ENCODE assay signal across 8 mouse cellular contexts in the genomic region with DNA sequence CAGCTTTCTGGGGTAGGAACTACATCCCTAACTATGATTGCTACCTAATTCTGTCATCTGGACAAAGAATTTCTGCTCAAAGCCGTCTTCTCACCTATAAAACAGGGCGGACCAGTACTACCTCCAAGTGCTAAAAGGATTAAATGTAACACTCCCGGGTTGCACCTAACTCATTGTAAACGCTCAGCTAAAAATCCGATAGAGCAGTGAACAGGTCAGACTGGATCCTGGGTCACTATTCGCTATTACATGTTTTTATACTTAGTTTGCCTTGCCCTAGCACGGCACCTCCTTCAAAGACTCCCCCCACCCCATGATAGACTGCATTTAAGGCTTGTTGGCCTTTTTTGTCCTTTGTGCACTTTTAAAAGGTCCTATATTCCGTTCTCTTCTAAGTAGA. TPM values are rescaled to one million over a fixed set of nuclear protein-coding genes. Genes with fewer than 3 reads are reported as not detected.
DNase-seq lines count a peak whose midpoint lies in the region; ATAC-seq and TF ChIP-seq lines count a peak whose summit lies in the region.

No protein-coding gene starts in this region.

- TF ChIP-seq POLR2A in cortical plate, adult 2 months (IDR thresholded peaks at IDR 0.05; ENCODE audit: extremely low read depth, insufficient read depth, low read length) = no peak

- no peaks in the 10 kb centered on the region for H3K27me3 ChIP-seq in kidney, postnatal 0 days (ENCODE audit: insufficient read depth, low read length)
- H3K27me3 ChIP-seq in hindbrain, embryonic 15.5 days = no peaks in the 10 kb centered on the region
- H3K27me3 ChIP-seq in midbrain, embryonic 16.5 days (ENCODE audit: control insufficient read depth, insufficient read depth, low read depth, low read length) = no peaks in the 10 kb centered on the region

- H3K4me1 ChIP-seq in kidney, postnatal 0 days (replicated peaks; ENCODE audit: insufficient read depth, low read length) = 0 out of 2 replicates have a peak, but pooled peaks cover 4% of the 10 kb centered on the region
- H3K4me1 ChIP-seq in cortical plate, adult 2 months (ENCODE audit: control insufficient read depth, insufficient read depth, low read length) = peaks cover 8% of the 10 kb centered on the region
- H3K4me1 ChIP-seq in hindbrain, embryonic 15.5 days (replicated peaks) = peaks cover 36% of the 10 kb centered on the region
- H3K4me1 ChIP-seq in midbrain, embryonic 16.5 days (ENCODE audit: control insufficient read depth, insufficient read depth, low read length) = peaks cover 19% of the 10 kb centered on the region

- peak overlapping the region; percentile 96; the same call in 1 of the 2 replicates for H3K27ac ChIP-seq in kidney, postnatal 0 days
- no peak overlapping the region for H3K27ac ChIP-seq in cortical plate, adult 2 months (ENCODE audit: insufficient read depth, low read length)
- H3K27ac ChIP-seq in hindbrain, embryonic 15.5 days (replicated peaks) = no peak overlapping the region
- H3K27ac ChIP-seq in midbrain, embryonic 16.5 days (ENCODE audit: low read length) = no peak overlapping the region

- H3K4me3 ChIP-seq in kidney, postnatal 0 days (replicated peaks; ENCODE audit: low read depth, low read length) = peak overlapping the region; percentile 90
- H3K4me3 ChIP-seq in cortical plate, adult 2 months (ENCODE audit: insufficient read depth, low read length) = peak overlapping the region; percentile 78
- peak overlapping the region; percentile 97 for H3K4me3 ChIP-seq in hindbrain, embryonic 15.5 days
- H3K4me3 ChIP-seq in midbrain, embryonic 16.5 days (ENCODE audit: low read depth, low read length) = peak overlapping the region; percentile 66

- peak overlapping the region; percentile 66 for H3K4me2 ChIP-seq in kidney, postnatal 0 days (ENCODE audit: low read length)
- peak overlapping the region; percentile 90 for H3K4me2 ChIP-seq in hindbrain, embryonic 15.5 days
- peak overlapping the region; percentile 80 for H3K4me2 ChIP-seq in midbrain, embryonic 16.5 days (ENCODE audit: low read length)

- peak overlapping the region; percentile 97 for H3K9ac ChIP-seq in kidney, postnatal 0 days (ENCODE audit: low read depth, low read length)
- peak overlapping the region; percentile 92 for H3K9ac ChIP-seq in hindbrain, embryonic 15.5 days
- peak overlapping the region; percentile 42 for H3K9ac ChIP-seq in midbrain, embryonic 16.5 days (ENCODE audit: low read depth, low read length)

- H3K9me3 ChIP-seq in kidney, postnatal 0 days (replicated peaks; ENCODE audit: low read length) = no peaks in the 10 kb centered on the region
- H3K9me3 ChIP-seq in hindbrain, embryonic 15.5 days = no peaks in the 10 kb centered on the region
- H3K9me3 ChIP-seq in midbrain, embryonic 16.5 days (replicated peaks; ENCODE audit: control insufficient read depth, low read length, poor library complexity, severe bottlenecking) = no peaks in the 10 kb centered on the region

- TF ChIP-seq CTCF in kidney, postnatal 0 days (IDR thresholded peaks at IDR 0.05; ENCODE audit: low read depth) = no peak
- TF ChIP-seq CTCF in cortical plate, adult 2 months (IDR thresholded peaks at IDR 0.05; ENCODE audit: extremely low read depth, insufficient read depth, low read length) = no peak

- 2% methylated on average over 8 of the region's 8 CpGs for WGBS in kidney, postnatal 0 days
- WGBS in hindbrain, embryonic 15.5 days = 8% methylated on average over 8 of the region's 8 CpGs
- 6% methylated on average over 8 of the region's 8 CpGs for WGBS in midbrain, embryonic 16.5 days

- ATAC-seq in kidney, postnatal 0 days (replicated peaks; ENCODE audit: low FRiP score, low read depth) = no peak
- ATAC-seq in hindbrain, embryonic 15.5 days (ENCODE audit: low FRiP score, low read depth) = no peak
- no peak for ATAC-seq in midbrain, embryonic 16.5 days
- no peak for ATAC-seq in monocyte, adult 5-6 weeks (replicated peaks; ENCODE audit: insufficient number of reproducible peaks, low FRiP score, low TSS enrichment, poor library complexity, severe bottlenecking)

- no peaks in the 10 kb centered on the region for H3K36me3 ChIP-seq in kidney, postnatal 0 days (ENCODE audit: insufficient read depth, low read length)
- 0 out of 2 replicates have a peak, but pooled peaks cover 2% of the 10 kb centered on the region for H3K36me3 ChIP-seq in hindbrain, embryonic 15.5 days
- no peaks in the 10 kb centered on the region for H3K36me3 ChIP-seq in midbrain, embryonic 16.5 days (ENCODE audit: control insufficient read depth, insufficient read depth, low read length)

- no peak for DNase-seq in kidney, postnatal 0 days (ENCODE audit: low spot score)
- DNase-seq in kidney, postnatal 14 days = no peak
- DNase-seq in thymus, postnatal 4 days = no peak
- no peak for DNase-seq in urinary bladder, postnatal 4 days (ENCODE audit: low spot score in 2 of 2)

RNA-seq across cellular contexts. Expression of gene Nudt4, which starts 1.6 kb away (rescaled TPM):
- polyA plus RNA-seq in kidney, postnatal 0 days (2015; fragmentation: Nextera tagmentation; extraction: Ambion mirVana) = 215 and 232 TPM in 2 replicates
- 115 and 116 TPM in 2 replicates for polyA plus RNA-seq in cortical plate, adult 2 months (2012; rRNA removed)
- 68.5 and 69.0 TPM in 2 replicates for polyA plus RNA-seq in hindbrain, embryonic 15.5 days (2015; fragmentation: Nextera tagmentation; extraction: Ambion mirVana)
- 59.9 and 61.0 TPM in 2 replicates for polyA plus RNA-seq in midbrain, embryonic 16.5 days (2015; fragmentation: Nextera tagmentation; extraction: Ambion mirVana)
- 60.2 to 71.0 TPM (median 66.3 TPM) in 3 replicates for total RNA-seq in monocyte, adult 5-6 weeks (2017)

RNA-seq across cellular contexts. Expression of gene Ube2n, which starts 47.5 kb away (rescaled TPM):
- 277 and 296 TPM in 2 replicates for polyA plus RNA-seq in kidney, postnatal 0 days (2015; fragmentation: Nextera tagmentation; extraction: Ambion mirVana)
- polyA plus RNA-seq in cortical plate, adult 2 months (2012; rRNA removed) = 174 and 179 TPM in 2 replicates
- polyA plus RNA-seq in hindbrain, embryonic 15.5 days (2015; fragmentation: Nextera tagmentation; extraction: Ambion mirVana) = 365 and 371 TPM in 2 replicates
- polyA plus RNA-seq in midbrain, embryonic 16.5 days (2015; fragmentation: Nextera tagmentation; extraction: Ambion mirVana) = 372 and 373 TPM in 2 replicates
- 101 to 144 TPM (median 135 TPM) in 3 replicates for total RNA-seq in monocyte, adult 5-6 weeks (2017)

Comparison
In these comparisons a context has a peak if more than half of its experiments do, and no peak if none do; other contexts are left out.
1. H3K9ac ChIP-seq: peak in every context shown above with its lines; median percentile 97 in kidney, postnatal 0 days; 92 in hindbrain, embryonic 15.5 days; 42 in midbrain, embryonic 16.5 days.